Mouse (Mus musculus): ENCODE measurements around the gene Spaca7. TPM values are rescaled to one million over a fixed set of nuclear protein-coding genes. Genes with fewer than 3 reads are reported as not detected.

The Spaca7 gene
- polyA plus RNA-seq (2015; fragmentation: Nextera tagmentation; extraction: Ambion mirVana), result not detected in 2 replicates

DNA sequence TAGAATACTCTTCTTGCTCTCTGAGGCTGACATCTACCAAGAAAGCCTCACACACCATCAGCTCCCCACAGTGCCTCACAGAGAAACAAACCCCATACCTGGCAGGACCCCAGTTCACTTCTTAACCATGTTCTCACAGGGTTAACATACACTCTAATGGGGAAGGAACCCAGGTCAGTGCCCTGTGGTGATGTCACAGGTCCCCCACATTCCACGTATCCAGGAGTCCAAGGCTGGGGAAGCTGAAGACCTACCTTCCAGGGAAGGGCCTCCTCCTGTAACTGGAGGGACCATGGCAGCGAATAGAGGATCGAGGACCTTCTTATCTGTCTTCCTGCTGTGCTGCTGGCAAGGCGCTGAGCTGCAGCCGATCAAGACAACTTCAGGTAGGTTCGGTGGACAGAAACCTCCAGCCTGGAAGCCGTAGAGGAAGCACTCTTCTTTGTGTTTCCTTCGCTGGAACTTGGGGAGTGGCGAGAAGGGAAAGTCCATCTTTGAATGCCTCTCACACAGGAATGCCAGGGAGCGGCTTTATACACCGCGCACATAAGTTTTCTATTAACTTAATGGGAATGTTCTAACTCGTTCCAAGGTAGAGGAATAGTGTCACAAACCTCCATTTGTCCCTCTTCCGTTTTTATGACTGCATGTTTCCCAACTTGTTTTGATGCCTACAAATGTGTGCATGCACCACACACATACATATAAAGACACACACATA, at the start of gene Spaca7:
Gene Spaca7, plus strand, starts transcription at position 216 of the 721 bp plus-strand sequence.
- no peaks in the 10 kb centered on the region for H3K9me3 ChIP-seq (replicated peaks)
- peaks cover 11% of the 10 kb centered on the region for H3K27me3 ChIP-seq (replicated peaks)
- H3K4me2 ChIP-seq, result no peak within 1 kb of the TSS
- H3K27ac ChIP-seq (replicated peaks), result no peak within 1 kb of the TSS
- no peak for ATAC-seq (ENCODE audit: low FRiP score)
- no peaks in the 10 kb centered on the region for H3K4me1 ChIP-seq
- no peaks in the 10 kb centered on the region for H3K36me3 ChIP-seq
- H3K9ac ChIP-seq (replicated peaks), result no peak within 1 kb of the TSS
- WGBS, result 82% methylated on average over 14 of the region's 14 CpGs
- no peak within 1 kb of the TSS for H3K4me3 ChIP-seq (replicated peaks)

DNA sequence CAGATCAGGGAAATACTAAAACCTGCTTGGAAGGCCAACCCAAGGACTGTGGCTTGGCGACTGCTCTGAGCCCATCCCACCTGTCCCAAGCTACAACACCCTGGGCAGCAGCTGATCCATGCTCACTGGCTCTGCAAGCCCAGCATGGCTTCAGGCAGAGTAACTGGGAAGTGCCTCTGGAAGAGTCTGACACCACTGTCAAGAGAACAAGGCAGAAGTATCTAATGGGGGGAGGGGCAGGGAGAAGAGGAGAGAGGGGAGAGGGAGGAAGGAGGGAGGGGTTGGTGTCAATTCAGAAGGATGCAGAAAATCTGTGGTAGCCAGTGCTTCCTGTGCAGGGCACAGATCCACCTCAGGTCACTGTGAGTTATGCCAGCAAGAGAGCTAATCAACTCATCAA, 48.5 kb upstream of the Spaca7 start:
- 30% methylated on average over 1 of the region's 1 CpGs for WGBS
- Histone ChIP-seq H3K9me3 (replicated peaks) (peaks cover 1% of the 10 kb centered on the region; the same call in 1 of the 2 replicates), H3K4me2 (no peak overlapping the region), H3K36me3 (no peaks in the 10 kb centered on the region), H3K27me3 (replicated peaks) (no peaks in the 10 kb centered on the region), H3K4me1 (no peaks in the 10 kb centered on the region), H3K9ac (replicated peaks) (no peak overlapping the region), H3K4me3 (replicated peaks) (no peak overlapping the region), H3K27ac (replicated peaks) (no peak overlapping the region)
- ATAC-seq (ENCODE audit: low FRiP score), result no peak

DNA sequence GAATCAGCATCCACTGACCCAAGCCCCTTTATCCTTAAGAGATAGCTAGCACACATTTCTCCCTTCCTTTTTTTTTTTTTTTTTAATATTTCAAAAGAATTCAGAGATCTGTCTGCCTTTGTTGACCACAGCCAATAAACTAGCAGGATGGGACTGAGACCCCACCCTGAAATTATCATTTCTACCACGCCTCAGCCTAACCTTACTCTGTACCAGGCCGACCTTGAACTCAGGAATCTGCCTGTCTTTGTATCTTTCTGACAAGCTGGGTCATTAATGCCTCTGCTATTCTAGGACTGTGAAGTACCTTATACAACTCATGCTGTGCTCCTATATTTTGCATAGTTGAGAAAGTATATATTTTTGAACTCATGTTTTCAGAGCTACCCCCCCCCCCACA, 44.2 kb upstream of the Spaca7 start:
- 87% methylated on average over 2 of the region's 2 CpGs for WGBS
- ATAC-seq (ENCODE audit: low FRiP score), result no peak
- H3K4me2 ChIP-seq, result no peak overlapping the region
- no peaks in the 10 kb centered on the region for H3K36me3 ChIP-seq
- H3K27ac ChIP-seq (replicated peaks), result no peak overlapping the region
- H3K9ac ChIP-seq (replicated peaks), result no peak overlapping the region
- no peaks in the 10 kb centered on the region for H3K9me3 ChIP-seq (replicated peaks)
- H3K4me3 ChIP-seq (replicated peaks), result no peak overlapping the region
- peaks cover 2% of the 10 kb centered on the region; the same call in 1 of the 2 replicates for H3K27me3 ChIP-seq (replicated peaks)
- H3K4me1 ChIP-seq, result no peaks in the 10 kb centered on the region

DNA sequence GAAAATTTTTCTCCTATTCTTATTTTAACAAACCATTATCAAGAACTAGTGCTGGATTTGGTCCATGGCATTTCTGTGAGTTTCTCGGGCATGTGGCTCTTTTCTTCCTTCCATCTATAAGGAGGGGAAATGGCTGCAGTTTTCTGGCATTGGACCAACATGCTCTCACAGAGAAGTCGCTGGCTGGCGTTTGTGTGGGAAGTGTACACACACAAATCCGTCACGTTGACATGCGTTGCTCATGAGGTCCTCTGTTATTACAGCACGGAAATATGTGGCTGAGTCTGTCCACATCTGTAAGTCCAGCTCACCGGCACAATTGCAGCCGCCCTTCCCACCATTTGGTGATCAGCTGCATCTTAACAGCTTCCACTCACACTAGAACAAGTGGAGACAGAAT, 37.2 kb upstream of the Spaca7 start:
- no peak for ATAC-seq (ENCODE audit: low FRiP score)
- Histone ChIP-seq H3K4me2 (no peak overlapping the region), H3K4me3 (replicated peaks) (no peak overlapping the region), H3K4me1 (no peaks in the 10 kb centered on the region), H3K9me3 (replicated peaks) (no peaks in the 10 kb centered on the region), H3K27ac (replicated peaks) (no peak overlapping the region), H3K9ac (replicated peaks) (no peak overlapping the region), H3K27me3 (replicated peaks) (peaks cover 2% of the 10 kb centered on the region; the same call in 1 of the 2 replicates), H3K36me3 (no peaks in the 10 kb centered on the region)
- 73% methylated on average over 9 of the region's 9 CpGs for WGBS

DNA sequence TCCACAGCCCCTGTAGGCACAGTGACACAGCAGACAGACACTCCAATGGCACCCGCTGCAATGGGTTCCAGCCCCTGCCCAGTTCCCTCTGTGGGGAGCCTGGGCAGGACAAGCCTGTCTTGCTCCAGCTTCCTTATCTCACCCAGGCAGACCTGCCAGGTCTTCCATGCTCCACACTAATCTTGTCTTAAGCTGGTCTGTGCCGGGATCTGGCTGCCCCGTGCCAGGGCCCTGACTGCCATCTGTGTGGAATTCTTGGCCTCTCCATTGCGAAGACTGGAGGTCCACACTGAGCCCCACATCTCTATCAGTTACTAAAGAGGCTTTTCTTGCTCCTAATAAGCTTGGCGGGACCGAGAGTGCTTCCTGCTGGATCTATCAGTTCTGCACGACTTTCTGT, 36.5 kb upstream of the Spaca7 start:
- Histone ChIP-seq H3K9me3 (replicated peaks) (no peaks in the 10 kb centered on the region), H3K4me1 (no peaks in the 10 kb centered on the region), H3K36me3 (no peaks in the 10 kb centered on the region), H3K4me3 (replicated peaks) (no peak overlapping the region), H3K27ac (replicated peaks) (no peak overlapping the region), H3K27me3 (replicated peaks) (peaks cover 2% of the 10 kb centered on the region; the same call in 1 of the 2 replicates), H3K9ac (replicated peaks) (no peak overlapping the region), H3K4me2 (no peak overlapping the region)
- 91% methylated on average over 7 of the region's 7 CpGs for WGBS
- ATAC-seq (ENCODE audit: low FRiP score), result no peak

DNA sequence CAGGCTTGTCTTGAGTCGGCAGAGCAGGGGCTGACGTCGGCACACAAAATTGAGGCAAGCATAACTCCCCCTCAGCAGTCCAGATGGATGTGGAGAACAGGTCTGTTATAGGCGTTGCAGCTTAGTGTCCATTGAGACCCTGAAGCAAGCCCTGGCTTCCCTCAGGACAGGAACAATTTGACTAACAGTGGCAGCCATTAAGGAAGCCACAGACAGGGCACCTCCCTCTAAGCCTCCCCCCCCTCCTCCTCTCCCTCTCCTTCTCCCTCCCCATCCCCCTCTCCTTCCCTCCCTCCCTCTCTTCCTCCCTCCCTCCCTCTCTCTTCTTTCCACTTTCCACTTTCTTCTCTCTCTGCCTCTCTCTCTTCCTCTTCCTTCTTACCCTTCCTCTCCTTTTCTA, 27.6 kb upstream of the Spaca7 start:
- Histone ChIP-seq H3K36me3 (no peaks in the 10 kb centered on the region), H3K4me1 (peaks cover 3% of the 10 kb centered on the region; the same call in 1 of the 2 replicates), H3K27ac (replicated peaks) (no peak overlapping the region), H3K27me3 (replicated peaks) (peaks cover 36% of the 10 kb centered on the region), H3K4me3 (replicated peaks) (no peak overlapping the region), H3K9ac (replicated peaks) (no peak overlapping the region), H3K9me3 (replicated peaks) (no peaks in the 10 kb centered on the region), H3K4me2 (no peak overlapping the region)
- no peak for ATAC-seq (ENCODE audit: low FRiP score)
- WGBS, result 41% methylated on average over 4 of the region's 4 CpGs

DNA sequence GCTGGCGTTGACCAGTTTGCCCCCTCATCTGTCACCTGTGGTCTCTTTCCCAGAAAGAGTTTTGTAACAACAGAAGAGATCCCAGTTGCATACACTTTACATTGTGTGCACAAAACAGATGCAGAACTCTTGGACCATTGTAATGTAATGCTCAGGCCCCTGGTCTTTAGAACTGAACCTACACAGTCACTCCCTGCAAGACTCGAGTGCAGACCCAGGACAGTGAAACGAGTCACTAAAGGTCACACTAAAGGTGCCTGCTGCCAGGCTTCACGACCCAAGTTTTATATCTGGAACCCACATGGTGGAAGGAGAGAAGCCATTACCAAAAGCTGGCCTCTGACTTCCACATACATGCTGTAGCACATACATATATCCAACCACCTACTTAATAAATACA, 27.2 kb upstream of the Spaca7 start:
- H3K36me3 ChIP-seq, result no peaks in the 10 kb centered on the region
- peaks cover 36% of the 10 kb centered on the region for H3K27me3 ChIP-seq (replicated peaks)
- H3K4me3 ChIP-seq (replicated peaks), result no peak overlapping the region
- no peak overlapping the region for H3K4me2 ChIP-seq
- H3K9ac ChIP-seq (replicated peaks), result no peak overlapping the region
- 68% methylated on average over 4 of the region's 4 CpGs for WGBS
- H3K4me1 ChIP-seq, result peaks cover 3% of the 10 kb centered on the region; the same call in 1 of the 2 replicates
- no peak overlapping the region for H3K27ac ChIP-seq (replicated peaks)
- H3K9me3 ChIP-seq (replicated peaks), result no peaks in the 10 kb centered on the region
- no peak for ATAC-seq (ENCODE audit: low FRiP score)

DNA sequence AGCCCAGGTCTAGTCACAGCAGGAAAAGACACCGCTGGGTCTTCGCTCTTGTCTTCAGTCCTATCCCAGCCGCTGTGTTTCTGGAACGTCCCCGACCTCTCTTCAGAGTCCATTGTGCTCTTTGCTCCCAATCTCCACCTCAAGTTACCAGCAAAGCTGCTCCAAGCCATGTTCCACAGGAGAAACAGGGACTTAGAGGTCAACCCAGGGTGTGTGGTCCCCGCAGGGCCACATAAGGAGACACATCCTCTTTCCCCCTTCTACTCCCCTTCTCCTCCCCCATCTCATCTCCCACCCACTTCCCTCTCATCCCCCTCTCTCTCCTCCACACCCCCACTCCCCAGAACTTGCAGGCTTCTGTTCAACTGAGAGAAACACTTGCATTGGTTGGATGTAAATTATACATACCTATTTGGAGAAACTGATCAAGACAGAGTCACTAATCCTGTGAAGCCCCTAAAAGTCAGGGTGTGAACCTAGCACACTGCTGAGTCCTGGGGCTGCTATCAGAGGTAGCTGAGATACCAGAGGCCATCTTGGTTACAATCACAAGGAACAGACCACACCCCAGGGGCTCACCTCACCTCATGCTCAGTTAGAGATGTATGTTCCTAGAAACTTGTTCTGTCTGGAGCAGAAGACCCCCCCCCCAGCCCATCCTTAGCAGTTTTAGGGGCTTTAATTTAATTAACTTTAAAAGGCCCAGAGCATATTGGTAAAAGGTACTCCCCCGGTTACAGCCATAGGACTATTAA, 25.2 kb upstream of the Spaca7 start:
- no peaks in the 10 kb centered on the region for H3K36me3 ChIP-seq
- no peak for ATAC-seq (ENCODE audit: low FRiP score)
- 49% methylated on average over 7 of the region's 7 CpGs for WGBS
- H3K27me3 ChIP-seq (replicated peaks), result peaks cover 29% of the 10 kb centered on the region
- peaks cover 3% of the 10 kb centered on the region; the same call in 1 of the 2 replicates for H3K4me1 ChIP-seq
- no peak overlapping the region for H3K9ac ChIP-seq (replicated peaks)
- no peak overlapping the region for H3K4me2 ChIP-seq
- H3K9me3 ChIP-seq (replicated peaks), result no peaks in the 10 kb centered on the region
- no peak overlapping the region for H3K4me3 ChIP-seq (replicated peaks)
- no peak overlapping the region for H3K27ac ChIP-seq (replicated peaks)

DNA sequence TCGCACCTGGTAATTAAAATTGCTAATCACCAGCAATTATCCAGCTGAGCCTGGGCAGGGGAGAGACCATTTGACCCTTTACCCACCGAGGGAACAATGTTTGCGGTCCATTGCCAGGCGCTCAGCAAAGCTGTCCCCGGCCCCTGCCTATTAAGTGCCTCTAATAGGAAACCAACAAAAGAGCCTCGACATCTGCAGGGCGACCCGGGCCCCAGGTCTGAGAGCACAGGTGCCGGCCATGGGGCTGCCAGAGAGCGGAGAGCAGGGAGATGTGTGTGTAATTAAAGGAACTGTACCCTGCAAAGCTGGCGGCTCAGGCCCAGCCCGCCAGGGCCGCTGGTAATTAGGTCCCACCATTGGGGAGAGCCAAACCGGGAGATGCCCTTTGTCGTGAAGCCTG, 24.6 kb upstream of the Spaca7 start:
- no peak overlapping the region for H3K4me3 ChIP-seq (replicated peaks)
- no peak for ATAC-seq (ENCODE audit: low FRiP score)
- no peaks in the 10 kb centered on the region for H3K9me3 ChIP-seq (replicated peaks)
- WGBS, result 5% methylated on average over 15 of the region's 15 CpGs
- H3K4me2 ChIP-seq, result no peak overlapping the region
- peaks cover 3% of the 10 kb centered on the region; the same call in 1 of the 2 replicates for H3K4me1 ChIP-seq
- no peaks in the 10 kb centered on the region for H3K36me3 ChIP-seq
- H3K27ac ChIP-seq (replicated peaks), result no peak overlapping the region
- no peak overlapping the region for H3K9ac ChIP-seq (replicated peaks)
- peaks cover 36% of the 10 kb centered on the region for H3K27me3 ChIP-seq (replicated peaks)

DNA sequence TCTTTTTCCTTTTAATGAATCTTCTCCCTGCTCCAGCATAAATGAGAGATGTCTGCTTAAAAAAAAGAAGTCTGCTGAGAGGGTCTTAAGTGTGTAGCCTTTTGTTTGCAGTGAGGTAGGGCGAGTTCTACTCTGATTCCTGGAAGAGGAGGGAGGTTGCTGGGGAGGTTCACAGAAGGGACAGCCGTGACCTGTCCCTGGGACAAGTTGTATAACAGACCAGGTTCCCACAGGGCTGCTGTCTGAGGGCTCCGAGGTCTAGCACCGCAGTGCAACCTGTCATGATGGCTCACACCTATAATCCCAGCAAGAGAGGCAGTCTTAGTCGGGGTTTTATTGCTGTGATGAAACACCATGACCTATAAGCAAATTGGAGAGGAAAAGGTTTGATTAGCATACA, 24.1 kb upstream of the Spaca7 start:
- no peak for ATAC-seq (ENCODE audit: low FRiP score)
- peaks cover 3% of the 10 kb centered on the region; the same call in 1 of the 2 replicates for H3K4me1 ChIP-seq

DNA sequence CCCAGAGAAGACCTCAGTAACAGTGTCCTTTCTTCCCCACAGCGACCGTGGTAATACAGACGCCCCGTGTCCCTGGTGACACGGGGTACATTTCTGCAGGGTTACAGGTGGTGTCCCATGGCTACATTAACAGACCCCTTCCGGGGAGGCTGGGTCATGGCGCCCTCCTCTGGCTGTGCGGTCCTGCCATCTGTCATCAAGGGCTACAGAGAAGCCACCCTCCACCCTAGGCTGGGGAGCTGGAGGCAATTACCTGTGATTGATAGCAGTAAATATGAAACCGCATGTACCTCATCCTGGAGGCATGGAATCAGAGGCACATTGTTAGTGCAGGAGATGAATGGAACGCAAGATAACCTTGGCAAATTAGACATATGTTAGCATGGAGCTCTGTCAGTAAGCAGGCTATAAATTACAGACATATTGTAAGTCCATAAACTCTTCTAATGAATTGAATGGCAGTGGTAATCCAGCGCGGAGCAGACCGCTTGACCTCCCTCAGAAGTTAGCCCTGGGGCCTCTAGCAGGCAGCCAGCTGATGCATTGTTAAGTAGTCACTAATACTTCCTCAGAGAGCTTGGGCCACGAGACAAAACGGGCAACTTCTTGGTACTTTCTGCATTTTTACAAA, 17.2 kb upstream of the Spaca7 start:
- ATAC-seq (ENCODE audit: low FRiP score), result no peak
- H3K4me2 ChIP-seq, result no peak overlapping the region
- no peaks in the 10 kb centered on the region for H3K9me3 ChIP-seq (replicated peaks)
- peaks cover 64% of the 10 kb centered on the region for H3K27me3 ChIP-seq (replicated peaks)
- H3K36me3 ChIP-seq, result no peaks in the 10 kb centered on the region
- H3K27ac ChIP-seq (replicated peaks), result no peak overlapping the region
- no peak overlapping the region for H3K4me3 ChIP-seq (replicated peaks)
- H3K9ac ChIP-seq (replicated peaks), result no peak overlapping the region
- 21% methylated on average over 15 of the region's 15 CpGs for WGBS
- 0 out of 2 replicates have a peak, but pooled peaks cover 6% of the 10 kb centered on the region for H3K4me1 ChIP-seq

More for the DNA sequence above, 24.1 kb upstream of the Spaca7 start:
- H3K9ac ChIP-seq (replicated peaks), result no peak overlapping the region
- no peaks in the 10 kb centered on the region for H3K36me3 ChIP-seq
- WGBS, result 27% methylated on average over 5 of the region's 5 CpGs
- H3K27ac ChIP-seq (replicated peaks), result no peak overlapping the region
- H3K4me3 ChIP-seq (replicated peaks), result no peak overlapping the region
- H3K27me3 ChIP-seq (replicated peaks), result peaks cover 39% of the 10 kb centered on the region
- no peaks in the 10 kb centered on the region for H3K9me3 ChIP-seq (replicated peaks)
- no peak overlapping the region for H3K4me2 ChIP-seq
